Mouse (Mus musculus) gastrocnemius, postnatal 36 days (tissue): ENCODE results near the gene Mtmr14. TPM values are rescaled to one million over a fixed set of nuclear protein-coding genes. Genes with fewer than 3 reads are reported as not detected.

Source experiments
- DNase-seq, 2 experiments: peaks; one replicate each; pipeline ENCODE4 v3.0.0; 2022
- intact Hi-C: fragments of 180-260 bp; cut with DNase I; formaldehyde crosslinking; loops from one replicate; pipeline ENCODE4 v1.15.1; 2025
- total RNA-seq, 2 experiments: library from RNA; stranded (reverse); gene quantifications; 2 replicates each; pipeline ENCODE4 v1.2.3; 2021

Mtmr14 gene
- total RNA-seq, 2 experiments from 2014 or later: 13.4 to 15.2 TPM

- no peak for DNase-seq
- intact Hi-C loops: no loop called here
Measured at GRCm38 (mm10) chr6:113267988-113268387, 30.3 kb downstream of the Mtmr14 start.

GRCm38 (mm10) chr6:113272365-113272764, 34.7 kb downstream of the Mtmr14 start:
- intact Hi-C loops: no loop called here
- DNase-seq: no peak

- intact Hi-C loops: no loop called here
- DNase-seq: no peak
Measured at GRCm38 (mm10) chr6:113276846-113277245, 39.2 kb downstream of the Mtmr14 start.

- DNase-seq: no peak
- intact Hi-C loops: no loop called here
Measured at GRCm38 (mm10) chr6:113281676-113282075, 44.0 kb downstream of the Mtmr14 start.

GRCm38 (mm10) chr6:113282101-113282802, 44.6 kb downstream of the Mtmr14 start, which contains the start of gene Cpne9:
Cpne9 (plus strand) TSS chr6:113282307.
- no peak for DNase-seq
- intact Hi-C loops: no loop called here

- intact Hi-C loops: no loop called here
- DNase-seq: no peak
Measured at GRCm38 (mm10) chr6:113282969-113283368, 45.3 kb downstream of the Mtmr14 start.

GRCm38 (mm10) chr6:113283500-113283899, 45.9 kb downstream of the Mtmr14 start:
- DNase-seq: no peak
- intact Hi-C loops: no loop called here

- no peak for DNase-seq
- intact Hi-C loops: no loop called here
Measured at GRCm38 (mm10) chr6:113284931-113285330, 47.3 kb downstream of the Mtmr14 start.

- intact Hi-C loops: no loop called here
- DNase-seq: no peak
Measured at GRCm38 (mm10) chr6:113286316-113286715, 48.7 kb downstream of the Mtmr14 start.

- intact Hi-C loops: no loop called here
- DNase-seq: no peak
Measured at GRCm38 (mm10) chr6:113287236-113287635, 49.6 kb downstream of the Mtmr14 start.

GRCm38 (mm10) chr6:113289346-113289745, 51.7 kb downstream of the Mtmr14 start:
- intact Hi-C loops: no loop called here
- DNase-seq: no peak

- DNase-seq: no peak
- intact Hi-C loops: no loop called here
Measured at GRCm38 (mm10) chr6:113290346-113290745, 52.7 kb downstream of the Mtmr14 start.

GRCm38 (mm10) chr6:113292938-113293337, 55.3 kb downstream of the Mtmr14 start:
- intact Hi-C loops: no loop called here
- DNase-seq: no peak

GRCm38 (mm10) chr6:113296046-113296445, 58.4 kb downstream of the Mtmr14 start:
- intact Hi-C loops: no loop called here
- no peak for DNase-seq

- intact Hi-C loops: no loop called here
- no peak for DNase-seq
Measured at GRCm38 (mm10) chr6:113296639-113297038, 59.0 kb downstream of the Mtmr14 start.

- intact Hi-C loops: loop anchor here (5.0 to 10.0 kb wide), 3 partner anchors 129 to 257 kb away; partner anchors contain the start of genes Setd5 and Thumpd3
- no peak for DNase-seq
Measured at GRCm38 (mm10) chr6:113301350-113301749, 63.7 kb downstream of the Mtmr14 start.

GRCm38 (mm10) chr6:113302258-113302657, 64.6 kb downstream of the Mtmr14 start:
- intact Hi-C loops: loop anchor here (5.0 to 10.0 kb wide), 3 partner anchors 130 to 257 kb away; partner anchors contain the start of genes Setd5 and Thumpd3

GRCm38 (mm10) chr6:113306322-113306985, 68.8 kb downstream of the Mtmr14 start:
- intact Hi-C loops: loop anchor here (5.0 to 10.0 kb wide), 3 partner anchors 69 to 262 kb away; partner anchors contain the start of genes Mtmr14, Setd5 and Thumpd3
- DNase-seq: peak; percentile 99 to 100

More at GRCm38 (mm10) chr6:113302258-113302657, 64.6 kb downstream of the Mtmr14 start:
- DNase-seq: no peak

- intact Hi-C loops: loop anchor here (5.0 to 10.0 kb wide), 3 partner anchors 70 to 262 kb away; partner anchors contain the start of genes Mtmr14, Setd5 and Thumpd3
- DNase-seq: no peak
Measured at GRCm38 (mm10) chr6:113306986-113307349, 69.3 kb downstream of the Mtmr14 start, which contains the start of gene Brpf1. Brpf1 (plus strand) TSS chr6:113307137.

- intact Hi-C loops: loop anchor here (5.0 to 10.0 kb wide), 3 partner anchors 70 to 263 kb away; partner anchors contain the start of genes Mtmr14, Setd5 and Thumpd3
- peak; percentile 11 to 39 for DNase-seq
Measured at GRCm38 (mm10) chr6:113307481-113308121, 70.0 kb downstream of the Mtmr14 start.

- intact Hi-C loops: loop anchor here (5.0 to 10.0 kb wide), 3 partner anchors 71 to 263 kb away; partner anchors contain the start of genes Mtmr14, Setd5 and Thumpd3
- no peak for DNase-seq
Measured at GRCm38 (mm10) chr6:113308141-113308540, 70.5 kb downstream of the Mtmr14 start.
